Mouse (Mus musculus): ENCODE results near the gene Fam228a.

- TF ChIP-seq CTCF (IDR thresholded peaks at IDR 0.05; ENCODE audit: low read depth) (no peak), EP300 (IDR thresholded peaks at IDR 0.05; ENCODE audit: low read depth) (no peak)
These were observed 37.3 kb upstream of the Fam228a start for GRCm38 (mm10) chr12:4775588-4775949.

Measured in heart, postnatal 0 days (tissue).